Mouse (Mus musculus) spleen, adult 2 months (tissue): ENCODE measurements around the gene Gm20661.

Experiments used
- CTCF ChIP-seq: fragments of 200-500 bp; IDR thresholded peaks from 2 replicates; pipeline ENCODE4 v1.5.1; 2011; ENCODE audit warnings: mild to moderate bottlenecking, inconsistent platforms; ENCODE audit not compliant: insufficient read depth, insufficient read length, insufficient replicate concordance; ENCODE audit errors: extremely low read depth
- POLR2A ChIP-seq: fragments of 200-500 bp; IDR thresholded peaks from 2 replicates; pipeline ENCODE4 v1.6.1; 2011; ENCODE audit warnings: low read depth, low read length, inconsistent platforms

- no peak for TF ChIP-seq POLR2A
- no peak for TF ChIP-seq CTCF
These were observed 46.5 kb upstream of the Gm20661 start for GRCm38 (mm10) chr9:107936215-107936822.
